Comparison of ENCODE assay signal across 9 mouse cellular contexts in genomic region chr6:47191277-47191800, GRCm38 (mm10).
DNase-seq lines count a peak whose midpoint lies in the region; ATAC-seq and TF ChIP-seq lines count a peak whose summit lies in the region.
"Had no signal": no experiment of that assay in that cellular context is flagged by ENCODE, and none has a peak within 500 bp of the region (broad histone marks: within the 10 kb centered on the region; RNA-seq: fewer than 3 reads in every experiment).

No protein-coding gene starts in this region.

- H3K4me1 ChIP-seq in kidney, embryonic 16.5 days (ENCODE audit: insufficient read depth, low read length), result no peaks in the 10 kb centered on the region
- H3K4me1 ChIP-seq in liver, embryonic 16.5 days (ENCODE audit: control insufficient read depth, low read depth, low read length), result peaks cover 4% of the 10 kb centered on the region; the same call in 1 of the 2 replicates

- peak; percentile 67; the same call in 1 of the 2 replicates for TF ChIP-seq CTCF in brain, embryonic 14.5 days (IDR thresholded peaks at IDR 0.05; ENCODE audit: borderline replicate concordance, extremely low read depth, insufficient read depth, insufficient read length)

- no peak overlapping the region for H3K9ac ChIP-seq in kidney, embryonic 16.5 days (replicated peaks; ENCODE audit: low read length)
- H3K9ac ChIP-seq in liver, embryonic 16.5 days (ENCODE audit: low read depth, low read length), result no peak overlapping the region

- H3K27me3 ChIP-seq in kidney, embryonic 16.5 days (ENCODE audit: insufficient read depth, low read length), result no peaks in the 10 kb centered on the region
- H3K27me3 ChIP-seq in liver, embryonic 16.5 days (ENCODE audit: control insufficient read depth, insufficient read depth, low read depth, low read length), result no peaks in the 10 kb centered on the region

- peak overlapping the region; percentile 22 for H3K4me2 ChIP-seq in kidney, embryonic 16.5 days (replicated peaks; ENCODE audit: low read depth, low read length)
- H3K4me2 ChIP-seq in liver, embryonic 16.5 days (ENCODE audit: low read depth, low read length), result peak overlapping the region; percentile 59

- WGBS in kidney, embryonic 16.5 days, result 21% methylated on average over 7 of the region's 7 CpGs
- 15% methylated on average over 7 of the region's 7 CpGs for WGBS in liver, embryonic 16.5 days (ENCODE audit: insufficient replicate concordance)

- H3K9me3 ChIP-seq in kidney, embryonic 16.5 days (ENCODE audit: low read length), result no peaks in the 10 kb centered on the region
- H3K9me3 ChIP-seq in liver, embryonic 16.5 days (replicated peaks; ENCODE audit: control insufficient read depth, low read length), result no peaks in the 10 kb centered on the region
- H3K9me3 ChIP-seq: megakaryocyte, embryonic 14.5 days had no signal

- H3K36me3 ChIP-seq in kidney, embryonic 16.5 days (ENCODE audit: insufficient read depth, low read length), result no peaks in the 10 kb centered on the region
- H3K36me3 ChIP-seq in liver, embryonic 16.5 days (ENCODE audit: control insufficient read depth, insufficient read depth), result no peaks in the 10 kb centered on the region

- DNase-seq in CD4-positive, CD25-positive, alpha-beta regulatory T cell, adult 2 months (ENCODE audit: low read depth, low spot score), result peak; percentile 80
- peak; percentile 77 for DNase-seq in 3T3-L1 (ENCODE audit: low read depth, low spot score)
- peak; percentile 90 for DNase-seq in brain, embryonic 14.5 days (ENCODE audit: low read depth)
- DNase-seq in forelimb bud, embryonic 11.5 days (ENCODE audit: low read depth, low spot score), result peak; percentile 51
- peak; percentile 78 to 82 for DNase-seq in right cerebral cortex, postnatal 10 days (ENCODE audit: low spot score in 2 of 2)

- ATAC-seq in CD4-positive, CD25-positive, alpha-beta regulatory T cell, adult 4 months, result no peak
- ATAC-seq in kidney, embryonic 16.5 days (ENCODE audit: low FRiP score, low TSS enrichment), result no peak
- ATAC-seq in liver, embryonic 16.5 days (ENCODE audit: low read depth), result no peak

- no peak for TF ChIP-seq POLR2A in brain, embryonic 14.5 days (IDR thresholded peaks at IDR 0.05; ENCODE audit: borderline replicate concordance, extremely low read depth, insufficient read depth, insufficient read length, poor library complexity, severe bottlenecking)

- H3K27ac ChIP-seq in kidney, embryonic 16.5 days (ENCODE audit: low read length), result no peak overlapping the region
- peak overlapping the region; percentile 15; the same call in 1 of the 2 replicates for H3K27ac ChIP-seq in liver, embryonic 16.5 days (ENCODE audit: low read length)

- no peak overlapping the region for H3K4me3 ChIP-seq in kidney, embryonic 16.5 days (ENCODE audit: low read length)
- peak overlapping the region; percentile 39 for H3K4me3 ChIP-seq in liver, embryonic 16.5 days (ENCODE audit: low read depth, low read length)
- H3K4me3 ChIP-seq: megakaryocyte, embryonic 14.5 days had no signal
